Mouse (Mus musculus) small intestine, adult 2 months (tissue): ENCODE results near the gene Mok.

Source experiments
- CTCF ChIP-seq: fragments of 200-500 bp; IDR thresholded peaks from 2 replicates; pipeline ENCODE4 v1.5.1; 2012; ENCODE audit warnings: low read depth, mild to moderate bottlenecking, control low read depth, inconsistent platforms, low read length, moderate library complexity, mixed read lengths; ENCODE audit not compliant: insufficient replicate concordance, insufficient read length; ENCODE audit errors: extremely low read depth
- POLR2A ChIP-seq: fragments of 200-500 bp; IDR thresholded peaks from 2 replicates; pipeline ENCODE4 v1.6.1; 2012; ENCODE audit warnings: low read depth, mild to moderate bottlenecking, control low read depth, inconsistent platforms, low read length, moderate library complexity

GRCm38 (mm10) chr12:110782278-110782677 lies 58.5 kb downstream of the Mok start:
- TF ChIP-seq CTCF (no peak), POLR2A (no peak)
